Mouse (Mus musculus): Measurements from ENCODE around the gene Fbxw8. TPM values are rescaled to one million over a fixed set of nuclear protein-coding genes. Genes with fewer than 3 reads are reported as not detected.

Fbxw8 gene
- polyA plus RNA-seq, 1 experiment from 2014 or later, result 26.0 TPM

- 81% methylated on average over 5 of the region's 5 CpGs for whole genome bisulfite sequencing
- Histone ChIP-seq H3K27ac (ENCODE audit: low read length) (no peak overlapping the region), H3K9me3 (ENCODE audit: control insufficient read depth, low read length) (no peaks in the 10 kb centered on the region), H3K4me2 (ENCODE audit: low read depth, low read length) (no peak overlapping the region), H3K4me3 (ENCODE audit: low read length) (no peak overlapping the region), H3K27me3 (ENCODE audit: control insufficient read depth, insufficient read depth, low read depth, low read length) (no peaks in the 10 kb centered on the region), H3K4me1 (replicated peaks; ENCODE audit: control insufficient read depth, insufficient read depth, low read length) (no peaks in the 10 kb centered on the region), H3K9ac (ENCODE audit: low read length) (no peak overlapping the region), H3K36me3 (ENCODE audit: control insufficient read depth, insufficient read depth, low read length) (no peaks in the 10 kb centered on the region)
- ATAC-seq (ENCODE audit: low read depth), result no peak
Measured at GRCm38 (mm10) chr5:118048928-118049327, 106.3 kb downstream of the Fbxw8 start.

GRCm38 (mm10) chr5:118048412-118048811, 106.9 kb downstream of the Fbxw8 start:
- no peak overlapping the region for H3K4me3 ChIP-seq (ENCODE audit: low read length)
- H3K9ac ChIP-seq (ENCODE audit: low read length), result no peak overlapping the region
- H3K4me1 ChIP-seq (replicated peaks; ENCODE audit: control insufficient read depth, insufficient read depth, low read length), result no peaks in the 10 kb centered on the region
- H3K27ac ChIP-seq (ENCODE audit: low read length), result no peak overlapping the region
- no peaks in the 10 kb centered on the region for H3K36me3 ChIP-seq (ENCODE audit: control insufficient read depth, insufficient read depth, low read length)
- ATAC-seq (ENCODE audit: low read depth), result no peak
- no peaks in the 10 kb centered on the region for H3K9me3 ChIP-seq (ENCODE audit: control insufficient read depth, low read length)
- 70% methylated on average over 4 of the region's 4 CpGs for WGBS
- H3K4me2 ChIP-seq (ENCODE audit: low read depth, low read length), result no peak overlapping the region
- no peaks in the 10 kb centered on the region for H3K27me3 ChIP-seq (ENCODE audit: control insufficient read depth, insufficient read depth, low read depth, low read length)

GRCm38 (mm10) chr5:118047091-118047757, 108.0 kb downstream of the Fbxw8 start:
- Histone ChIP-seq H3K27me3 (ENCODE audit: control insufficient read depth, insufficient read depth, low read depth, low read length) (no peaks in the 10 kb centered on the region), H3K4me2 (ENCODE audit: low read depth, low read length) (no peak overlapping the region), H3K27ac (ENCODE audit: low read length) (no peak overlapping the region), H3K4me1 (replicated peaks; ENCODE audit: control insufficient read depth, insufficient read depth, low read length) (no peaks in the 10 kb centered on the region), H3K4me3 (ENCODE audit: low read length) (no peak overlapping the region), H3K9me3 (ENCODE audit: control insufficient read depth, low read length) (no peaks in the 10 kb centered on the region), H3K36me3 (ENCODE audit: control insufficient read depth, insufficient read depth, low read length) (no peaks in the 10 kb centered on the region), H3K9ac (ENCODE audit: low read length) (no peak overlapping the region)
- no peak for ATAC-seq (ENCODE audit: low read depth)
- WGBS, result 83% methylated on average over 14 of the region's 14 CpGs

- Histone ChIP-seq H3K27me3 (ENCODE audit: control insufficient read depth, insufficient read depth, low read depth, low read length) (no peaks in the 10 kb centered on the region), H3K4me1 (replicated peaks; ENCODE audit: control insufficient read depth, insufficient read depth, low read length) (no peaks in the 10 kb centered on the region), H3K9me3 (ENCODE audit: control insufficient read depth, low read length) (no peaks in the 10 kb centered on the region), H3K4me3 (ENCODE audit: low read length) (no peak overlapping the region), H3K9ac (ENCODE audit: low read length) (no peak overlapping the region), H3K4me2 (ENCODE audit: low read depth, low read length) (no peak overlapping the region), H3K36me3 (ENCODE audit: control insufficient read depth, insufficient read depth, low read length) (no peaks in the 10 kb centered on the region), H3K27ac (ENCODE audit: low read length) (no peak overlapping the region)
- WGBS, result 77% methylated on average over 9 of the region's 9 CpGs
- no peak for ATAC-seq (ENCODE audit: low read depth)
Measured at GRCm38 (mm10) chr5:118045385-118045784, 109.9 kb downstream of the Fbxw8 start.

GRCm38 (mm10) chr5:118044907-118045306, 110.4 kb downstream of the Fbxw8 start:
- WGBS, result 71% methylated on average over 6 of the region's 6 CpGs

GRCm38 (mm10) chr5:118043761-118044160, 111.5 kb downstream of the Fbxw8 start:
- no peak overlapping the region for H3K9ac ChIP-seq (ENCODE audit: low read length)
- no peaks in the 10 kb centered on the region for H3K27me3 ChIP-seq (ENCODE audit: control insufficient read depth, insufficient read depth, low read depth, low read length)
- no peak overlapping the region for H3K4me3 ChIP-seq (ENCODE audit: low read length)
- H3K4me2 ChIP-seq (ENCODE audit: low read depth, low read length), result no peak overlapping the region
- no peak for ATAC-seq (ENCODE audit: low read depth)
- WGBS, result 83% methylated on average over 4 of the region's 4 CpGs
- H3K27ac ChIP-seq (ENCODE audit: low read length), result no peak overlapping the region
- H3K36me3 ChIP-seq (ENCODE audit: control insufficient read depth, insufficient read depth, low read length), result no peaks in the 10 kb centered on the region
- no peaks in the 10 kb centered on the region for H3K4me1 ChIP-seq (replicated peaks; ENCODE audit: control insufficient read depth, insufficient read depth, low read length)
- H3K9me3 ChIP-seq (ENCODE audit: control insufficient read depth, low read length), result no peaks in the 10 kb centered on the region

More at GRCm38 (mm10) chr5:118044907-118045306, 110.4 kb downstream of the Fbxw8 start:
- H3K27me3 ChIP-seq (ENCODE audit: control insufficient read depth, insufficient read depth, low read depth, low read length), result no peaks in the 10 kb centered on the region
- H3K4me1 ChIP-seq (replicated peaks; ENCODE audit: control insufficient read depth, insufficient read depth, low read length), result no peaks in the 10 kb centered on the region
- no peaks in the 10 kb centered on the region for H3K36me3 ChIP-seq (ENCODE audit: control insufficient read depth, insufficient read depth, low read length)
- no peak overlapping the region for H3K27ac ChIP-seq (ENCODE audit: low read length)
- no peaks in the 10 kb centered on the region for H3K9me3 ChIP-seq (ENCODE audit: control insufficient read depth, low read length)
- no peak overlapping the region for H3K4me3 ChIP-seq (ENCODE audit: low read length)
- H3K9ac ChIP-seq (ENCODE audit: low read length), result no peak overlapping the region
- H3K4me2 ChIP-seq (ENCODE audit: low read depth, low read length), result no peak overlapping the region
- ATAC-seq (ENCODE audit: low read depth), result no peak

- Histone ChIP-seq H3K4me3 (ENCODE audit: low read length) (no peak overlapping the region), H3K36me3 (ENCODE audit: control insufficient read depth, insufficient read depth, low read length) (no peaks in the 10 kb centered on the region), H3K4me2 (ENCODE audit: low read depth, low read length) (no peak overlapping the region), H3K9ac (ENCODE audit: low read length) (no peak overlapping the region), H3K4me1 (replicated peaks; ENCODE audit: control insufficient read depth, insufficient read depth, low read length) (peaks cover 3% of the 10 kb centered on the region; the same call in 1 of the 2 replicates), H3K27ac (ENCODE audit: low read length) (no peak overlapping the region), H3K27me3 (ENCODE audit: control insufficient read depth, insufficient read depth, low read depth, low read length) (no peaks in the 10 kb centered on the region), H3K9me3 (ENCODE audit: control insufficient read depth, low read length) (no peaks in the 10 kb centered on the region)
- 62% methylated on average over 6 of the region's 6 CpGs for WGBS
- ATAC-seq (ENCODE audit: low read depth), result no peak
Measured at GRCm38 (mm10) chr5:118042599-118042998, 112.7 kb downstream of the Fbxw8 start.

- Histone ChIP-seq H3K9me3 (ENCODE audit: control insufficient read depth, low read length) (no peaks in the 10 kb centered on the region), H3K4me2 (ENCODE audit: low read depth, low read length) (no peak overlapping the region), H3K4me1 (replicated peaks; ENCODE audit: control insufficient read depth, insufficient read depth, low read length) (peaks cover 6% of the 10 kb centered on the region), H3K9ac (ENCODE audit: low read length) (no peak overlapping the region), H3K27ac (ENCODE audit: low read length) (no peak overlapping the region), H3K4me3 (ENCODE audit: low read length) (no peak overlapping the region), H3K27me3 (ENCODE audit: control insufficient read depth, insufficient read depth, low read depth, low read length) (no peaks in the 10 kb centered on the region), H3K36me3 (ENCODE audit: control insufficient read depth, insufficient read depth, low read length) (no peaks in the 10 kb centered on the region)
- WGBS, result 23% methylated on average over 12 of the region's 12 CpGs
- no peak for ATAC-seq (ENCODE audit: low read depth)
Measured at GRCm38 (mm10) chr5:118039241-118039668, 116.0 kb downstream of the Fbxw8 start.

- peak; percentile 71 for ATAC-seq (ENCODE audit: low read depth)
- Histone ChIP-seq H3K4me1 (replicated peaks; ENCODE audit: control insufficient read depth, insufficient read depth, low read length) (peaks cover 6% of the 10 kb centered on the region), H3K27ac (ENCODE audit: low read length) (no peak overlapping the region), H3K4me3 (ENCODE audit: low read length) (no peak overlapping the region), H3K27me3 (ENCODE audit: control insufficient read depth, insufficient read depth, low read depth, low read length) (no peaks in the 10 kb centered on the region), H3K36me3 (ENCODE audit: control insufficient read depth, insufficient read depth, low read length) (no peaks in the 10 kb centered on the region), H3K9ac (ENCODE audit: low read length) (no peak overlapping the region), H3K4me2 (ENCODE audit: low read depth, low read length) (peak overlapping the region; percentile 39), H3K9me3 (ENCODE audit: control insufficient read depth, low read length) (no peaks in the 10 kb centered on the region)
- 14% methylated on average over 9 of the region's 10 CpGs for WGBS
Measured at GRCm38 (mm10) chr5:118037798-118038484, 117.3 kb downstream of the Fbxw8 start.
